Mouse (Mus musculus): ENCODE measurements around the gene Zdhhc23.

DNA sequence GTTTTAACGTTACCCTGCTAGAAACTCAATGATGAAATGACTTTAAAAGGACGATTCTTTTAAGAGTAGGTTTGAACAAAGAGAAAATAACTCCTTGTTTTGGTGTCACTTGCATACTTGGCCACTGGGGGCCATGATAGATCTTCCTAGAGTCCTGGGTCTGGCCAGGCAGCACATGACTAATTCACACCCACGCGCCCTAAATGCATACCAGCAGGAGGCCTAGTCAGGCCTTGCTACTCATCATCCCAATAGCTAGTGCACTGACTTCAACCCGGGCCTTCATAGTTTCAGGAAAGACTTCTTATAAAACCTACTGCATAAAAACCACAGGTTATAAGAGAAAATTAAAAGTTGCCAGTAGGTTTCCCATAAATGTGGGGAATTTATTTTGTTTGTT, 22.5 kb upstream of the Zdhhc23 start:
- TF ChIP-seq CTCF (IDR thresholded peaks at IDR 0.05; ENCODE audit: insufficient read depth, low read length) (no peak), POLR2A (IDR thresholded peaks at IDR 0.05; ENCODE audit: borderline replicate concordance, extremely low read depth, low read depth, low read length) (no peak)

Measured in lung, adult 2 months (tissue).